Mouse (Mus musculus) lung, embryonic 16.5 days (tissue): ENCODE data around the gene Ptcra. TPM values are rescaled to one million over a fixed set of nuclear protein-coding genes. Genes with fewer than 3 reads are reported as not detected.

Experiments used
- ATAC-seq: fragments of 200-750 bp; cut with Nextera tagmentation; 2 replicates; pipeline ENCODE4 v1.8.0; 2017; ENCODE audit warnings: low read depth, mild to moderate bottlenecking, moderate library complexity
- H3K27ac ChIP-seq: fragments of 300-500 bp; sonication (generic); 2 replicates; pipeline ENCODE4 v1.5.1; 2014; ENCODE audit warnings: mild to moderate bottlenecking, control low read depth, low read length
- H3K27me3 ChIP-seq: fragments of 300-500 bp; sonication (generic); 2 replicates; pipeline ENCODE4 v1.6.1; 2014; ENCODE audit warnings: low read depth, low read length, mixed read lengths; ENCODE audit not compliant: control insufficient read depth, insufficient read depth
- H3K36me3 ChIP-seq: fragments of 300-500 bp; sonication (generic); 2 replicates; pipeline ENCODE4 v1.6.1; 2014; ENCODE audit warnings: low read length; ENCODE audit not compliant: control insufficient read depth, insufficient read depth
- H3K4me1 ChIP-seq: fragments of 300-500 bp; sonication (generic); replicated peaks from 2 replicates; pipeline ENCODE4 v1.6.1; 2014; ENCODE audit warnings: low read length, mixed read lengths; ENCODE audit not compliant: control insufficient read depth, insufficient read depth
- H3K4me2 ChIP-seq: fragments of 300-500 bp; sonication (generic); 2 replicates; pipeline ENCODE4 v1.6.1; 2014; ENCODE audit warnings: low read depth, low read length, control low read depth
- H3K4me3 ChIP-seq: fragments of 300-500 bp; sonication (generic); 2 replicates; pipeline ENCODE4 v1.5.1; 2014; ENCODE audit warnings: mild to moderate bottlenecking, low read length, control low read depth
- H3K9ac ChIP-seq: fragments of 300-500 bp; sonication (generic); 2 replicates; pipeline ENCODE4 v1.6.1; 2014; ENCODE audit warnings: low read length, control low read depth
- H3K9me3 ChIP-seq: fragments of 300-500 bp; sonication (generic); 2 replicates; pipeline ENCODE4 v1.6.1; 2016; ENCODE audit warnings: low read length; ENCODE audit not compliant: control insufficient read depth
- WGBS: fragments of 180-500 bp; shearing (Covaris S2); extraction: QIAGEN DNeasy Blood & Tissue Kit; methylation state at CpG from one replicate; pipeline ENCODE4 v1.1.7; 2014; 5-methylcytosine and 5-hydroxymethylcytosine counted together
- polyA plus RNA-seq: library from polyadenylated mRNA; unstranded; fragments of >200 nt; fragmentation: Nextera tagmentation; extraction: Ambion mirVana; gene quantifications from 2 replicates; pipeline ENCODE4 v1.2.1, GENCODE M21; 2015

The Ptcra gene
- polyA plus RNA-seq, 1 experiment from 2014 or later = 2.8 TPM

DNA sequence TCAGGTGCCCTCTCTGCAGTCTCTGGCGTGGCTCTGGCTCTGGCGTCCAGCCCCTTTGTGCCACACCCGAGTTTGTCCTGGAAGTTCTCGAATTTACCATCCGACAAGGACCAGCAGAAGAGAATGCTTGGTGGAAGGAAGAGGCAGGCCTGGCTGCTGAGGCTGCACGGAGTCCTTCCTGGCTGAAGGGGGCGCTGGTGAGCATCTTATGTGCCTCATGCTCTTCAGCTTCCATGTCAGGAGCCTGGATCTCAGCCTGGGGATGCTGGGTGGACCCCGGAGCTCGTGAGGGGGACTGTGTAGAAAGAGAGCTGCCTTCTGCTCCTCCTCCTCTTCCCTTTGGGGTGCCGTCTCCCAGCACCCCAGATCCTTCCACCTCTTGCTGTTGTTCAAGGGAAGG is 27.4 kb downstream of the Ptcra start:
- Histone ChIP-seq H3K4me3 (no peak overlapping the region), H3K27ac (no peak overlapping the region), H3K4me2 (no peak overlapping the region), H3K9me3 (no peaks in the 10 kb centered on the region), H3K27me3 (no peaks in the 10 kb centered on the region), H3K9ac (no peak overlapping the region), H3K4me1 (no peaks in the 10 kb centered on the region), H3K36me3 (peaks cover 4% of the 10 kb centered on the region; the same call in 1 of the 2 replicates)
- 0 out of 2 replicates have a peak, but pooled peaks have one; percentile 4 for ATAC-seq
- 66% methylated on average over 10 of the region's 10 CpGs for WGBS

GRCm38 (mm10) chr17:46735287-46735686 is 28.2 kb downstream of the Ptcra start:
- no peaks in the 10 kb centered on the region for H3K9me3 ChIP-seq
- H3K4me2 ChIP-seq = no peak overlapping the region
- H3K4me3 ChIP-seq = no peak overlapping the region
- no peaks in the 10 kb centered on the region for H3K4me1 ChIP-seq
- no peak overlapping the region for H3K27ac ChIP-seq
- H3K27me3 ChIP-seq = no peaks in the 10 kb centered on the region
- H3K9ac ChIP-seq = no peak overlapping the region
- 85% methylated on average over 7 of the region's 7 CpGs for WGBS
- peaks cover 4% of the 10 kb centered on the region; the same call in 1 of the 2 replicates for H3K36me3 ChIP-seq
- ATAC-seq = no peak

DNA sequence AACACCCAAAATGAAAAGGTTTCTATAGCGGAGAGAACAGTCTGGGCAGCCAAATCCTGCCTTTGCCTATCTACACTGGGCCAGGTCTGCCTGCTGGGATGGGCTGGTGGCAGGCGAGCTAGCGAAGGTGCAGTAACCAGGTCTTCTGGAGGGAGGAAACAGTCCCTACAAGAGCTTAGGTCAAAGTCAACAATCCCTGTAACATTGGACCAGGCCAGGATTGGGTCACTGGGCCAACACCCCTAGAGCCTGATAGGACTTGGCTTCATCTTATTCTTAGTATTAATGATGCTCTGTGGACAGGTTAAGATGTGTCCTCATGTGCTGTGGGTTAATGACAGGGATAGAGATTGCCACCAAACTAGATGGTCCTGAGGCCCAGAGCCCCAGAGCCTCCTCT is 29.5 kb downstream of the Ptcra start:
- WGBS = 91% methylated on average over 3 of the region's 3 CpGs
- ATAC-seq = no peak
- Histone ChIP-seq H3K27ac (no peak overlapping the region), H3K36me3 (peaks cover 4% of the 10 kb centered on the region; the same call in 1 of the 2 replicates), H3K4me1 (peaks cover under 1% of the 10 kb centered on the region), H3K9ac (no peak overlapping the region), H3K27me3 (peaks cover 5% of the 10 kb centered on the region; the same call in 1 of the 2 replicates), H3K4me3 (no peak overlapping the region), H3K9me3 (no peaks in the 10 kb centered on the region), H3K4me2 (no peak overlapping the region)

DNA sequence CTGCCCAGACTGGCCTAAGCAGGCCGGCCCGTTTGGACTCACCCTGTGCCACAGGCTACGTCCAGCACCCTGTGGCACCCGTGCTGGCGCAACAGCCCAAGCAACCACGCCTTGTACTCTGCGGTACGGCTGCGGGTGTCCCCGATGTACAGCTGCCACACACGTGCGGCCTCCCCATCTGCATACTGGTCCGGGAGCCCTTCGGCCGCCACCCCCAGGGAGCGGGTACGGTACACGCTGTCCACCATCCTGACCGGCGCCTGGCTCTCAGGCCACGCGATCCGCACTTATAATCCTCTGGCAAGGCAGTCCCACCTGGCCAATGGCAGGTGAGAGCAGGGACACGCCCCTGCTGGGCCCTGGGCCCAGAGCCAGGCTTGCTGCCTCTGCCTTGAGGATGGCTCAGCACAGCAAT is 34.6 kb downstream of the Ptcra start, which contains the start of gene Gnmt:
Gene Gnmt, minus strand, starts transcription at position 265 of the 415 bp plus-strand sequence.
- H3K9me3 ChIP-seq = no peaks in the 10 kb centered on the region
- peaks cover 16% of the 10 kb centered on the region; the same call in 1 of the 2 replicates for H3K27me3 ChIP-seq
- WGBS = 13% methylated on average over 24 of the region's 24 CpGs
- H3K36me3 ChIP-seq = peaks cover 3% of the 10 kb centered on the region; the same call in 1 of the 2 replicates
- peak; percentile 64 for ATAC-seq
- peaks cover 7% of the 10 kb centered on the region for H3K4me1 ChIP-seq
- H3K4me3 ChIP-seq = peak within 1 kb of the TSS; percentile 41
- H3K4me2 ChIP-seq = peak within 1 kb of the TSS; percentile 58
- H3K27ac ChIP-seq = no peak within 1 kb of the TSS
- H3K9ac ChIP-seq = peak within 1 kb of the TSS; percentile 43; the same call in 1 of the 2 replicates

- Histone ChIP-seq H3K9me3 (no peaks in the 10 kb centered on the region), H3K4me3 (peak overlapping the region; percentile 41), H3K27ac (no peak overlapping the region), H3K27me3 (peaks cover 16% of the 10 kb centered on the region; the same call in 1 of the 2 replicates), H3K4me2 (peak overlapping the region; percentile 58), H3K9ac (peak overlapping the region; percentile 43; the same call in 1 of the 2 replicates), H3K4me1 (peaks cover 7% of the 10 kb centered on the region), H3K36me3 (peaks cover 4% of the 10 kb centered on the region; the same call in 1 of the 2 replicates)
- ATAC-seq = no peak
- 40% methylated on average over 11 of the region's 11 CpGs for WGBS
Observed at GRCm38 (mm10) chr17:46728496-46728895, 35.0 kb downstream of the Ptcra start.

DNA sequence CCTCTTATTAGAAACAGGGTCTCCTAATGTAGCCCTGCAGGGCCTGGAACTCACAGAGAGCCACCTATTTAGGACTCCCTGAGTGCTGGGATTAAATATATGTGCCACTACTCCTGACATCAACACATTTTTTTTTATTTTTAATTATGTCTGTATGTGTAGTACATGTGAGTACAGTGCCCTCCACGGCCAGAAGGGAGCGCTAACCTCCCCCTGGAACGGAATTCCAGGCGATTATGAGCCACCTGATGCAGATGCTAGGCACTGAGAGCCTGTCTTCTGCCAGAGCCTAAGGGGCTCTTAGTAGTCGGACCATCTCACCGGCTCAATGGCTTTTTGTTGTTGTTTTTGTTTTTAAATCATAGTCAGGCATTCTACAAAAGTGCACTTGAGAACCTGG is 35.5 kb downstream of the Ptcra start:
- Histone ChIP-seq H3K27ac (no peak overlapping the region), H3K36me3 (peaks cover 5% of the 10 kb centered on the region; the same call in 1 of the 2 replicates), H3K4me2 (no peak overlapping the region), H3K27me3 (peaks cover 16% of the 10 kb centered on the region; the same call in 1 of the 2 replicates), H3K9me3 (no peaks in the 10 kb centered on the region), H3K9ac (no peak overlapping the region), H3K4me3 (no peak overlapping the region), H3K4me1 (peaks cover 7% of the 10 kb centered on the region)
- WGBS = 27% methylated on average over 6 of the region's 6 CpGs
- no peak for ATAC-seq

- Histone ChIP-seq H3K9me3 (no peaks in the 10 kb centered on the region), H3K4me1 (peaks cover 7% of the 10 kb centered on the region), H3K4me3 (no peak overlapping the region), H3K27me3 (peaks cover 16% of the 10 kb centered on the region; the same call in 1 of the 2 replicates), H3K4me2 (no peak overlapping the region), H3K36me3 (peaks cover 5% of the 10 kb centered on the region; the same call in 1 of the 2 replicates), H3K9ac (no peak overlapping the region), H3K27ac (no peak overlapping the region)
- 86% methylated on average over 11 of the region's 11 CpGs for WGBS
- no peak for ATAC-seq
Observed at GRCm38 (mm10) chr17:46727271-46727670, 36.2 kb downstream of the Ptcra start.

DNA sequence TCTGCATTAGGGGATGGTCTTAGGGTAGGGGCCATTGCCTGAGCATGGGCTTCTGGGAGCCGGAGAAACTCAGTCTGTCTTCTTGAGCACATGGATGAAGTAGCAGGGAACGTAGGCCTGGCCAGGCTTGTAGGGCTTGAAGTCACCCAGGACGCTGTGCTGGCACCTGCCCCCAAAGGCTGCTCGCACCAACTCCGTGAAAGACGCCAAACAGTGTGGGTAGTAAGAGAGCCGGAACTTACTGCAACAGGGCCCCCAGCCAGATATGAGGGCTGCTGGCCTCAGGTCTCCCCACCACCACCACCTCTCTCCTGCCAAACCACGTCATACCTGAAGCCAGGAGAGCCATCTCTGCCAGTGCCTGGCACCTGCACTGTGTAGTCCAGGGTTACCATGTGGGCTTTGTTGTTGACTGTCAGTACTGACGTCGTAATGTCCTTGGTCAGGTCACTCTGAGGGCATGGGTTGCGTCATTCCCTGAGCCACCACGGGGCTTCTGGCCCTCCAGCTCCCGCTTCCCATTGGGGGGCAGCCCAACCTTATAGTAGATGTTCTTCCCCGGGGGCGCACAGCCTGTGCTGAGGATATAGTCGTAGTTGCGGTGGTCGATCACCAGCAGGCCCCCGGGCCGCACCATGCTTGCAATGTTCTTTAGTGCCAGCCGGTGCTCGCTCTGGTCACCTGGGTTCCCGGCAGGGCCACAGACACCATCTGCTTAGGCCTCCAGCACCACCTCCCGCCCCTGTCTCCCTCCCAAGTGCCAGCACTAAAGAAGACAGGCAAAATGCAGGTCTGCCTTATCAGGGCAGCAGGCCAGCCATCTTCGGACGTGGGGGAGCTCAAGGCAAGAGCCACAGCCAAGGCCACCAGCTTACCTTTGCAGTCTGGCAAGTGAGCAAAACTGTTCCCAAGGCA is 37.5 kb downstream of the Ptcra start:
- H3K27me3 ChIP-seq = peaks cover 16% of the 10 kb centered on the region; the same call in 1 of the 2 replicates
- no peak overlapping the region for H3K27ac ChIP-seq
- 87% methylated on average over 26 of the region's 26 CpGs for WGBS
- peaks cover 7% of the 10 kb centered on the region for H3K4me1 ChIP-seq
- H3K9ac ChIP-seq = no peak overlapping the region
- H3K4me3 ChIP-seq = no peak overlapping the region
- H3K9me3 ChIP-seq = no peaks in the 10 kb centered on the region
- ATAC-seq = no peak
- no peak overlapping the region for H3K4me2 ChIP-seq
- peaks cover 5% of the 10 kb centered on the region; the same call in 1 of the 2 replicates for H3K36me3 ChIP-seq

DNA sequence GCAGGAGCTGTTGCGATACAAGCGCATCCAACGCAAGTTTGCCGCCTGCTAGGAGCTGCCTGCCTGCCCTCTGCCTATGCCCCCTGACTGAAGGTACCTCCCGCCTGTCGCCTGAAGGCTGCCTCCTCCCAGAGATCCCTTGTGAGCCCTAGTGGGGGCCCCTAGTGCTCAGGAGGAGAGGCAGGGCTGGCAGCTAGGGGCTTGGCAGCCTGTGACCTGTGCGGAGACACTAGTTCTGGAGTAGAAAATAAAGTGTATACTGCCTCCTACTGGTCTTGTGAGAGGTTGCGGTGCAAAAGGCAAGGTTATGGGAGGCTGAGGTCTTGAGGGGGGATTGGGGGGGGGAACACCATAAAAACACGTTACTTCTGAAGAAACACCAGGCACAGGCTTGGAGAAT is 38.2 kb downstream of the Ptcra start:
- Histone ChIP-seq H3K27me3 (peaks cover 16% of the 10 kb centered on the region; the same call in 1 of the 2 replicates), H3K27ac (no peak overlapping the region), H3K9me3 (no peaks in the 10 kb centered on the region), H3K9ac (no peak overlapping the region), H3K4me1 (peaks cover 7% of the 10 kb centered on the region), H3K4me3 (no peak overlapping the region), H3K4me2 (no peak overlapping the region), H3K36me3 (peaks cover 5% of the 10 kb centered on the region; the same call in 1 of the 2 replicates)
- 54% methylated on average over 9 of the region's 9 CpGs for WGBS
- ATAC-seq = no peak
